In the genomic region with DNA sequence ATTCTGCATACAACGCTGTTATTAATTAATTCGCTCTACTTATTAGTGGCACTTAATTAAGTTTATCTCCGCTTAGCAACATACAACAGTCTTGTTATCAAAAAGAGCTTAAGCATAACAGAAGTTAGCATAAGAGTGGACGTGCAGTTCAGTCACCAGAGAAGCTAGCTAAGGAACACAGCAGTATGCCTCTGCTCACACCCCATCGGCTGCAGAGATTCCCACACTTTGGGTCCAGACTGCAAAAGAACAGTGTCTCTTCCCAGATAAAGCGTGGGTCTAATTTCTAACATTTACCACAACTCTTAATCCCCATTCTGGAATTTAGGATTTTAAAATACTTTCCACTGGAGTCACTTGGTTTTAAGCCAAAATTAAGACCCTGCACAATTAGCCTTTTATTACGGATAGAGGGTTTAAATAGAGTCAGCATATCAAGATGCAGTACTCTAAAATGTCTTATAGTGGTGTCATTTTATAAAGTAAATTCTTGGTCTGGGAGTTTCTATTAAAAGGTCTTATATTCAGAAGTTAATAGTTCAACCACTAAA, we compare ENCODE assay signal across 15 mouse cellular contexts.
DNase-seq lines count a peak whose midpoint lies in the region; ATAC-seq lines count a peak whose summit lies in the region.
"Had no signal": no experiment of that assay in that cellular context is flagged by ENCODE, and none has a peak within 500 bp of the region (broad histone marks: within the 10 kb centered on the region; RNA-seq: fewer than 3 reads in every experiment).

No protein-coding gene starts in this region.

- no peak for DNase-seq in heart, postnatal 36 days
- peak; percentile 23 for DNase-seq in kidney, postnatal 14 days
- DNase-seq in kidney, adult 18-20 months = no peak
- DNase-seq in Muller cell, postnatal 12 days (ENCODE audit: inconsistent ontology term) = peak; percentile 66
- peak; percentile 7 to 25 for DNase-seq in lung, postnatal 4 days
- no peak for DNase-seq in adrenal gland, adult (ENCODE audit: inconsistent age in 2 of 2, low spot score in 1 of 2)
- DNase-seq: adrenal gland, adult 8-10 months; cerebellum, adult 18-20 months; thymus, postnatal 4 days had no signal

- H3K4me1 ChIP-seq in heart, embryonic 15.5 days (replicated peaks) = 0 out of 2 replicates have a peak, but pooled peaks cover 2% of the 10 kb centered on the region
- H3K4me1 ChIP-seq: forebrain, embryonic 12.5 days; midbrain, embryonic 12.5 days had no signal

- 0 out of 2 replicates have a peak overlapping the region, but pooled peaks have one; percentile 42 for H3K27ac ChIP-seq in heart, embryonic 15.5 days
- H3K27ac ChIP-seq: forebrain, embryonic 12.5 days; left cerebral cortex, adult 2 months; macrophage; midbrain, embryonic 12.5 days had no signal

- H3K9me3 ChIP-seq in heart, embryonic 15.5 days (replicated peaks) = no peaks in the 10 kb centered on the region
- H3K9me3 ChIP-seq: embryonic facial prominence, embryonic 15.5 days; forebrain, embryonic 12.5 days; midbrain, embryonic 12.5 days had no signal

- no peak overlapping the region for H3K9ac ChIP-seq in heart, embryonic 15.5 days
- H3K9ac ChIP-seq: embryonic facial prominence, embryonic 15.5 days; forebrain, embryonic 12.5 days; midbrain, embryonic 12.5 days had no signal

- no peak for ATAC-seq in heart, embryonic 15.5 days (replicated peaks; ENCODE audit: insufficient number of reproducible peaks, insufficient read depth, low FRiP score, low read depth)

- WGBS in heart, embryonic 15.5 days = 61% methylated on average over 7 of the region's 7 CpGs

- no peak overlapping the region for H3K4me3 ChIP-seq in heart, embryonic 15.5 days
- H3K4me3 ChIP-seq: embryonic facial prominence, embryonic 15.5 days; forebrain, embryonic 12.5 days; left cerebral cortex, adult 2 months; midbrain, embryonic 12.5 days had no signal

- intact Hi-C loops in heart, postnatal 36 days (cut with DNase I) = loop anchor here (5.0 kb wide), 1 partner anchor 36 kb away; no protein-coding TSS in a partner anchor

- no peaks in the 10 kb centered on the region for H3K36me3 ChIP-seq in heart, embryonic 15.5 days
- H3K36me3 ChIP-seq: embryonic facial prominence, embryonic 15.5 days; forebrain, embryonic 12.5 days; midbrain, embryonic 12.5 days had no signal

- no peak overlapping the region for H3K4me2 ChIP-seq in heart, embryonic 15.5 days
- H3K4me2 ChIP-seq: forebrain, embryonic 12.5 days; midbrain, embryonic 12.5 days had no signal

- H3K27me3 ChIP-seq in heart, embryonic 15.5 days = no peaks in the 10 kb centered on the region
- H3K27me3 ChIP-seq: embryonic facial prominence, embryonic 15.5 days; forebrain, embryonic 12.5 days; midbrain, embryonic 12.5 days had no signal

Comparison
In these comparisons a context has a peak if more than half of its experiments do, and no peak if none do; other contexts are left out.
1. DNase-seq: peak in kidney, postnatal 14 days (single experiment), Muller cell, postnatal 12 days (single experiment) and lung, postnatal 4 days (2 of 2); none in heart, postnatal 36 days (0 of 2), kidney, adult 18-20 months (single experiment) and adrenal gland, adult (0 of 2).